Mouse (Mus musculus) olfactory bulb, adult 2 months (tissue): ENCODE measurements around the gene Tmem231.

ENCODE experiments used
- CTCF ChIP-seq: fragments of 200-500 bp; IDR thresholded peaks from 2 replicates; pipeline ENCODE4 v1.5.1; 2012; ENCODE audit warnings: low read depth, mild to moderate bottlenecking, low read length, moderate library complexity; ENCODE audit not compliant: insufficient read depth
- POLR2A ChIP-seq: fragments of 200-500 bp; IDR thresholded peaks from 2 replicates; pipeline ENCODE4 v1.6.1; 2012; ENCODE audit warnings: mild to moderate bottlenecking, low read depth, low read length, moderate library complexity; ENCODE audit not compliant: insufficient read depth

GRCm38 (mm10) chr8:111870379-111870778 lies 63.3 kb downstream of the Tmem231 start:
- TF ChIP-seq CTCF (no peak), POLR2A (no peak)
